Mouse (Mus musculus) kidney, adult 9 months (tissue): ENCODE data around the gene Tspan11.

Source experiments
- DNase-seq: peaks from one replicate; pipeline ENCODE4 v3.0.0; 2022

Tspan11 gene

DNA sequence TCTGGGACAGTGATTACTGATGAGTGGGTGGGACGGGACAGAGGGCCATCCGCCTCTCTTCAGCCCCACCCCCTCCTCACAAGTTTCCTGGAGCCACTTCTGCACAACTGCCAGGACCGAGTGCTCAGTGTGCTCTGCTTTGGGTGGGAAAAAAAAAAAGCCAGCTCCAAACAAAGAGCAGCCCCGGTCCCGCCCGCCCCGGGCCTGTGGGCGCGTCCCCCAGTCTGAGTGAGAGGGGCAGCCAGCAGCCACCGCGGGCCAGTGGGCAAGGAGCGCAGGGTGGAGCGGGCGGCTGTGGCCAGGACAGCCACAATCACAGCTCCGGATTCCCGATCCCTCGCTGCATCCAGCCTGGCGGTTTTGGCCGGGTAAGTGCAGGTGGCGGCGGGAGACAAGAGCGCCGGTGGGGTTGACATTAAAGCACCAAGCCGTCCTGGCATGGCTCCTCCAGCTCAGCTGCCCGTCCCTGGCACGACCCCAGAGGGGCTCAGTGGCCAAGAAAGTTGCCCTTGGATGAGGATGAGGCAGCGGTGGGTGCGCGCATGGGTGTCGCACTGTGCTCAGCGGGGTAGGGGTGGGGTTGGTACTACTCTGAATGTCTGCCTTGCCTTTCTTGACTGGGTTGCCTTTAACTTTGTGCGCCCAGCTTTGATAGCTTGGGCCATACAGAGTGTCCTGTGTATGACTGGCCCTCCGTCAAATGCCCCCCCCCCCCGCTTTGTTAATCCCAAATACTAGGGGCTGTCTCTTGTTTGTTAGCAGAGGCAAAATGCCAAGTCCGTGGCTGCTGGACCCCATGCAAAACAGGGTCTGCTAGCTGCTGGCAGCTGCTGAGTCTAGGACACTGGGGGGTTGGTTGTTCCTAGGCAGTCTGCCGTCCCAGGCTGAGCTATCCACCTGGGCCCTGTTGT lies at the start of gene Tspan11:
Gene Tspan11 (plus strand): TSS at position 79 of the 911 bp plus-strand sequence.
- DNase-seq = no peak

DNA sequence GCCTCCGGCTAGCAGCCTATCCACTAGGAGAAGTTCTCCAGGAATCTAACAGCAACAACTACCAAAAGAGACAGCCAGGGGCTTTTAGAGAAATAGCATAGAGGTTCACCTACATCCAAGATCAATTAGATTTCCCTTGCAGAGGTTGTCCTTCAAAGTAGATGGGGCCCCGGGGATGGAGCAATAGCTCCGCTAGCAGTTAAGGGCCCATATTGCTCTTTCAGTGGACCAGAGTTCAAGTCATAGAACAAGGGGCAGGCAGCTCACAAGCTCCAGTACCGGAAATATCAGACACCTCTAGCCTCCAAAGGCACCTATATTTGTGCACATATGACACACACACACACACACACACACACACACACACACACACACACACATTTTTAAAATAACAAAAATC lies 49.5 kb upstream of the Tspan11 start:
- no peak for DNase-seq

DNA sequence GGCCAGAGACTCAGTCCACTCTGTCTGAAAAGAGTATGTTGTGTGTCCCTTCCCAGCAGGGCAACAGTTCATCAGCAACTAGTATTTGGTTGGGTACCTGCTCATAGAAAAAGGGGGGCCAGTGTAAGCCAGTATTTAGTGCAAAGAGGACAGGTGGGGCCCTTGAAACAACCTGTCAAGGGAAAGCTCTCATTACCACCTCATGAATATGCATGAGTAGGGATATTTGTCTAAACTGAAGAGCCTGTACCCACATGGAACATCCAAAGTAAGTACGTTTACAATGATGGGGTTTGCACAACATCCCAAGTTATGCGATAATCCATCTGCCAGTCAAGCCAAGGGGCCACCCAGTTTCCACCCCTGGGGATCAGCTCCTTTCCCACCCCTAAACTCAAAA lies 47.9 kb upstream of the Tspan11 start:
- DNase-seq = no peak

DNA sequence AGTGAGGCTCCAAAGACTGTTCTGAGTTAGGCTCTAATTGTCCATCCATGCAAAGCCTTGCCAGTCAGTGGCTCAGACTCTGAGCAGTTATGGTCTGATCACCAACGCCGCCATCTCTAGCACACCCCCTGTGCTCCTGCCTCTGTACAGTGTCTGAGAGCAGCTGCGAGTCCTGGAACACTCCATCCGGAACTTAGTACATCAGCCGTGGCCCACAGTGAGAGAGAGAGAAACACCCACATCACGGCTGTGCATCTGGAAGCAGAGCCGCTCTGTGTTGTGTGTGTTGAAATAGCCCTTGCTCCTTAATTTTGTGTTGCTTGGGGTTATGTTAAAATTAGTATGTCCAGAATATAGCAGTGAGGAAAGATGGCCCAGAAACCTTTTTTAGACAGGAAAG lies 47.2 kb upstream of the Tspan11 start:
- no peak for DNase-seq

DNA sequence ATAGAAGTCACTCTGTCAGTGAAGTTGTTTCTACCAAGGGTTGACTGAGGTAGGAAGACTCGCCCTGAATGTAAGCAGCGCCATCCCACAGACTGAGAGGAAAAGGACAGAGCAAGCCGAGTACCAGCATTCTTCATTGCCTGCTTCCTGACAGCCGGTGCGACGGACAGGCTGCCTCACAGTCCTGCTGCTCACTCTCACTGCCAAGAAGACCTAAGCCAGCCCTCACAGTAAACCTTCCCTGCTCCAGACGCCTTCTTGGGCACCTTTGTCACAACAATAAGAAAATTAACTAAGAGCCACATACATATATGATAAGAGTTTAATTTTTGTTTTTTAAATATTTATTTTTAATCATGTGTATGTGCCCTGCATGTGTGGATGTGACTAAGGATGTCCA lies 46.1 kb upstream of the Tspan11 start:
- no peak for DNase-seq

DNA sequence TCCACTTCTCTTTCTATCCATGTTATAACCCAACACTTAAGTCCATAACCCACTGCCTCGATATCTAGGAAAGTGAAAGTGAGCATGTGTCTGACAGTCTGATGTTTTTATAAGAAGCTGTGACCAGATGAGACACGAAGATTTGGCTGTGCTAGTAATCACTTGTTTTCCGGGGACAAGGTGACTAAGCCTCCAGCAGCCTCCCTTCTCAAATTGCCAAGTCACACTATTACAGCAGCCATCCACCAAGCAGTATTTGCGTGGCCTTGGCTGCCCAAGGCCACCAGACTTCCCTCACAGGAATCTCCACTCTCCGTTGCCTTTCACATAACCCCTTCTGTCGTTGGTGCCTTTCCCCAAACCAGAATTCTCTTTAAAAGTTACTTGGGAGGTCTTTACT lies 40.9 kb upstream of the Tspan11 start:
- DNase-seq = no peak

DNA sequence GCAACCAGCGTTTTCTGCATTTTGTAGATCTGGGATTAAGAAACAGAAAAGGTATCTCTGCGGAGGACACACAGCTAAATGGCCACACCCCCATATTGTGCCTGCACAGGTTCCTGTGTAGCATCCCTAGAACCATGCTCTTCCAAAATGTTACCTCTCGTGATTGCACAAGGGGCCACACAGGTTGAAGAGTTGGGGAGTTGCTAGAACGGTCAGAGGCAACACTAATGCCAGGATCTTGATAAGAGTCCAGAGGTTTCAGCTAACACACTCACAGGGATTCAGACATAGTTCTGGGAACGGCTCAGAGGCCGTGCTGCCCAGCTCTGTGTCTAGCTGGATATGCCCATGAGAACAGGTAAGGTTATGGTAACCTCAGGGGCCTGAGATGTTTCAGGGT lies 37.9 kb upstream of the Tspan11 start:
- no peak for DNase-seq

DNA sequence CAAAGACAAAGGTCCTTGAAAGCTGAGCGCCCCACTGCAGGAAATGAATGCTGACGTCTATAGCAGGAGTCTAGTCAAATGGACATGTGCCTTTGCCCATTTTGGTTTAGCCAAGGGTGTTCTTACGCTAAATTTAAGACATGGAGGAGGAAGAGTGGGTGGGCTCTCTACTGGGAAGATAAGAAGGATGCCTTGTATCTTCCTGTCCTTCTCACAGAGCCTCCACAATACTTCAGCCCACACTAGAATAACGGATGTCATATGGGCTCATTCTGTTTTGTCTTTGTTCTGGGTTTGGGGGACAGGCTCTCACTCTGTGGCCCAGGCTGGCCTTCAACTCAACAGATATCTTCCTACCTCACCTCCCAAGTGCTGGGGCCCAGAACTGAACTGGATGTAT lies 35.8 kb upstream of the Tspan11 start:
- DNase-seq = no peak

DNA sequence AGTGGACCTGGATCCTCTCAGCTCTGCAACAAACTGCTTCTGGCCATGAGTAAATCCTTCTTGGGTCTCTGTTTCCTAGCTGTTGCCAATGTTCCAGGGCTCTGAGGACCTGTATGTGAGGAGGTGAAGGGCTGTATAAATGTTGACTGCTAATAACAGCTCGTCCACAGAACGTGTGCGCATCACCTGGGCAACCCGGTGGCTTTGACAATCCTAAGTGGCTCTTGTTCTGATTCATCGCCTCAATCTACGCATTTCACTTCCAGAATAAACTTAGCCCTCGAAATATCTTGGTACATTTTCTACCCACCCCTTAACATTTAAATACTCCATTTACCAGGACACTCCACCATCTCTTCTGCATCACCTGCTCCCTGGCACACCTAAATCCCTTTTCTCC lies 34.1 kb upstream of the Tspan11 start:
- no peak for DNase-seq

DNA sequence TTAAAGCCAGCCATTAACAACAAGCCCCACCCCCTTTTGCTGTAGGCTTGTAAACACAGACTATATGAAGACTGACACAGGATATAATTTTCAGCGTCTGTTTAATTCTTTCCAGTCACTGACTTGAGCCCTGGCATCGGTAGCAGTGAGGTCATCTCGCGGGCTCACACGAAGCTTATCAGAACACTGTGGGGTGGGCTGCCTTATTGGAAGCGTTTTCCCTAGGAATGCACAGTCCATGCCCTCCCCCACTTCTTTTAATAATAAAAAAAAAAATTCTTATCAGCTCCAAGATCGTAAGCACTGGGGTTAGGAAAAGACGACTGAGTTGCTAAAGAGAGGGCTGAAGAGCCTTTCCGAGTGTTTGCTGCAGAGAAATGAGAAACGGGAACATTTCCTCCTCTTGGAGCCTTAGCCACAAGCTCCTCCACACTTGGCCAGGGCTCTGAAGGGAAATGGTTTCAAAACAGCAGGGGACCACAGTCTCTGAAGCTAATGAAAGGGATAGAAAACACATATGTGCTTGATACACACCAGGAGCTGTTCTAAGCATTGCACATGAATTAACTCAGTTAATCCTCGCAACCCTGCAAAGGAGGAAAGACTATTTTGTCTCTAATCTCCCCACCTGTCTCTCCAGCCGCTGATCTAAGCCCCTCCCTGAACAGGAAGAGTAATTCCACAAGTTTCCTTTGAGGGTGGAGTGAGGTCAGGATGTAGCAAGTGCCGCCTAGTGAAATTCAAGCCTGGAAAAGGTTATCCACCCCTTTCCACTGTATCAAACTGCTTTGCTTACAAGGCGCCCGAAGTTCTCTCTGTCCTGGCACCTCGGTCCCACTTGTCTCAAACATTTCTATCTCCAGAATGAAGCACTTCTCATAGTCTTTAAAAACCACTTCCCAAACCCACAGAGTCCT lies 33.4 kb upstream of the Tspan11 start:
- no peak for DNase-seq

DNA sequence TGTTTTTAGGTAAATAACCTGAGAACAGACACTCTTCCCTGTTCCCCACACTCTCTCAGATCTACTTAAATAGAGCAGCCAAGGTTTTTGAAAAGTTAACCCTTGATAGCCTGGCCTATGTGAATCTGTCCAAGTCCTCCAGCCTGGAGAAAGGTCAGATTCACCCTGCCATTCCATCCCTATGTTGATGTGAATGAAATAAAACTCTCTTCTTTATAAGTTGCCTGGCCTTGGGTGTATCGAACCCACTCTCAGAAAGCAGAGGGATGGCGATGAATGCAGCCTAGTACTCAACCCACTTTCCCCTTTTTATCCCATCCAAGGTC lies 32.7 kb upstream of the Tspan11 start:
- DNase-seq = no peak

DNA sequence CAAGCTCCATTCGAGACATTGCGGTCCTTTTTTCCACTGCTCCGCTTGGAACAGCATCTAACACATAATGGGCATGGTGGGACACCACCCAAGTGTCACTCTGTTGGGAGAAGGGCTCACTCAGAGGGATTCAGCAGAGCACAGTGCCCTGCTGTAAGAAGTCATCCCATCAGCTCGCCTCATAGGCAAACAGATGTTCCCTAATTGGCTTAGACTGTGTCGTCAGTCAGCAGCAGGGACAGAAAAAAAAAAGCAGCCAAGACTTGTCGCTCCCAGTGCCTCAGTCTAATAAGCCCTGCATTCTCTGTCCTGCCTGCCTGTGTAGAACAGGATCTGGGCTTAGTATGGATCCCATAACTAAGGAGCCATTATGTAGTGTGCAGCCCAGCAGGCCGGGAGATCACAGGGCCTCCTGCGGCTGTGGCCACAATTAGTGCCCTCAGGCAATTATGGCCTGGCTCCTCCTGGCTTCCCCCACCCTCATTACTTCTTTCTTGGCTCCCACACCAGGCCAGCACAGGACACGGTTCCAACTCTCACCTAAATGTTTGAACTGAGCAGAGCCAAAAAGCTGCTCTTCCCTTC lies 31.6 kb upstream of the Tspan11 start:
- no peak for DNase-seq

DNA sequence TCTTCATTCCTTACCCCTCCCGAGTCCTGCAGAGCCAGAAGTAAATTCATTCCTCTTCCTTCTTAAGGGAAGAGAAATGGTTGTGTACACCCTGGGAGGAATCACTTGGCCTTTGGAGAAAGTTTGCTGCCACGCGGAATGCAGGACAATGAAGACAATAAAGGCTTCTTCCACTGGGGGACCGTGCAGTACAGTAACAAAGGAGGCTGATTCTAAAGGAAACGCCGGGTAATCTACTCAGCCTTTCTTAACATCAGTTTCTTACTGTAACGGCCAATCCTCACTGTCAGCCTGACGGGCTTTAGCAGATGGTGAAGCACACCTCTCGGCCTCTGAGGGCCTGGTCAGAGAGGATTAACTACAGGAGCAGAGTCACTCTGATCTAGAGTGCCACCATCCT lies 25.4 kb upstream of the Tspan11 start:
- DNase-seq = no peak

DNA sequence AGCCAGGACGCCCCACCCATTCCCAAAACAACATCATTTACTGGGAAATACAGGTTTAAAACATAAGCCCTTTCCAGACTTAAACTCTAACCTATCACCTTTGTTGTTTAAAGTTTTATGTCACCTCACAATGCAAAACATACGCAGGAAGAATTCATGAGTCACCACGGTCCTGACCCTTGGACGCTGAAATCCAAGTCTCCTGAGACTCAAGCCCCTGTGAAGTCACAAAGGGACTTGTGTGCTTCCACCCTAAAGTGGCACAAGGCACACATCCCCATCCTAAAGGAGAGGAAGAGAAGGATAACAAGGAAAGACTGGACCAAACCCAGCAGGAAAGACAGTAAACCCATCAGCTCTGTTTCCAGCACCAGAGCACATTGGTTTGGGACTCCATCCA lies 22.0 kb upstream of the Tspan11 start:
- no peak for DNase-seq

DNA sequence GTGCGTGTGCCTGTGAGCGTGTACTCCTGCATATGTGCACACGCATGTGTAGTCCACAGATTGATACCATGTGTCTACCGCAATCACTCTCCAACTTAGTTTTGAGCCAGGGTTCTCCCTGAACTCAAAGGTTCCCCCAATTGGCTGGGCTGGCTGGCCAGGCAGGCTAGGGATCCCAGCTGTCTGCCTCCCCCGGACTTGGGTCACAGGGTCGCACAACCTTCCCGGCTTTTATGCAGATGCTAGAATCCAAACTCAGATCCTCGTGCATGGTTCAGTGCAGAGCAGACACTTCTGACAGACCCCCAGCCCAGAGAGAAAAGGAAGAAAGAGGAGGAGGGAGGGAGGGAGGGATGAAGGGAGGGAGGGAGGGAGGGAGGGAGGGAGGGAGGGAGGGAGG lies 18.8 kb upstream of the Tspan11 start:
- DNase-seq = no peak

DNA sequence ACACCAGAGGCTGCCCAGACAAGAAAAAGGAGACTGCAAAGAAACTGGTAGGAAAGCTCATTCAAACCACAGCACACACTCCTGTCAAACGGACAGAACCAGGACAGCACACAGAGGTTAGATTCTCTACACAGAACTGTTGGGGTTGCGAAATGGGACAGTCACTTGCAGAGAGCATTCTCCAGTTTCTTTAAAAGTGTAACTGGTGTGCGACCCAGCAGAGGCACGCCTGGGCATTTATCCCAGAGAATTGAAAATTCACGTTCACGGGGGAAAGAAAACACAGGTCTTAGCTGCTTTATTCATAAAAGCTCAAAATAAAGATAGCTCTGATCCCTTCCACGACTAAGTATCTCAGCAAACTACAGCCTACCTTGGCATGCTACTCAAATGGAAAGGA lies 18.3 kb upstream of the Tspan11 start:
- DNase-seq = no peak

DNA sequence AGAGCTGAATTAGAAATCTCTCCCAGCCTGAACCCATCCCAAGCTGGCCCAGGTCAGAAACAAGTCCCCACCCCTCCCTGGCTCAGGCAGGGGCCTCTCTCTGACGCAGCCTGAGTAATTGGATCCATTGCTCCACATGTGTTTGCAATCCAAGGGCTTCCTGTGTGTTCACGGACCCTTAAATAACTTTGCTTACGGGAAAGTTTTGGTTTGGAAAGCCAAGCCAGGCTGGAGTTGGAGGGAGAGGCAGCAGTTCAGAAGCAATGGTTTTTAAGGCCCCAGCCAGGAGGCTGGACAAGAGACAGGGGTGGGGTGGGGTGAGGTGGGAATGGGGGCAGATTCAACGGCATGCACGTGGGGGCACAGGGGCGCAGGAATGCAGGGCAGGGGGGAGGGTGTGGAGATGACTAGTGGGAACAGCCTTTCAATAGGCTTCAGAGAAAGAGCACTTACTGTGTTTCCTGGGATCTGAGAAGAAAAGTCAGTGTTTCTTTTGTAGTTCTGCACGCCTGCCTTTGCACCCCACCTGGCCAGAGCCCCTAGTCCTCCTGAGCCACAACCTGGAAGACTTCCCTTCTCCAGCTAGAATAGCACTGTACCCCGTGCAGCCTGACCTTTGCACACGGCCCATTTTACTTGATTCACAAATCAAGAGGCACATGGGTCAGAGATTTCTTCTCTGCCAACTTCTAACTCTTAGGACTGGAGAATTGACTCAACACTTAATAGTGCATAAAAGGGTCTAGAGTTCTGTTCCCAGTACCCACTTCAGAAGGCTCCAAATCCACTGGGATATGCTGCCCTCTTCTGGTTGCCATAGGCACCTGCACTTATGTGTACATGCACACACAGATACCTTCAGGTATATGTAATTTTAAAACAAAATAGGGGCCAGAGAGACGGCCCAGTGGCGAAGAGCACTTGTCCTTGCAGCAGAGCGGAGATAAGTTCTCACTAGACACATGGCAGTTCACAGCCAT lies 16.8 kb upstream of the Tspan11 start:
- no peak for DNase-seq

DNA sequence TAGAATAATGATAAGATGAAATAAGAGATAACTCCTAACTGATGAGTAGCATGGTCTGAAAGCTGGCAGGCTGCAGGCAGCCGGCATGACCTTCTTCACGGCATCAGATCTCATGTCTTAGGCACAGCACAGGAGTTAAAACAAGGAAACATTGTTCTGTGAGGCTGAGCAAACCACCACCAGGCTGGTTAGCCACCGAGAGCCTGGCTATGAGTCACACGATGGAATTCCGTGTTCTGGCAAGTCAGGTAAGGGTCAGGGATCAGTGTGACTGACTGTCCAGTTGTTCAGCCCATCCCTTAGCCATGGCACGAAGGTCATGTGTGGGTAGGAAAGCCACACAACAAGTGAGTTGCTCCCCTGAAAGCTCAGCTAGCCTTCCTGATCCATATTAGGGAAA lies 16.0 kb upstream of the Tspan11 start:
- no peak for DNase-seq

DNA sequence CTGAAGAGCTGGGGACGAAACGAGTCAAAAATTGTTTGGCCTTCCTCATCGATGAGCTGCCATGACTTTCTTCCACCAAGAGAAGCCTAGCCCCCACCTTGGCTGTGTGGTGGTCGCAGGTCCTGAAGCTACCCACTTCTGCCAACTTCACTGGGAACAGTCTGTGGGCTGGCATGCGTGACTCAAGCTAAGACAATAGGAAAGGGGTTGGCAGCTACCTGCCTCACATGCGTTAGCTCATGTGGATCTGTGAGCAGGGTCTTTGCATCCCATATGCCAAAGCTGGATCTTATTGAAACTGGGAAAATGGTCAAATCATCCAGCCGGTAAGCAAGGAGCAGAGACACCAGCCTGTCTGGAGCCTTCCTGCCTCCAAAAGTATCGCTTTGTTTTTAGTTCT lies 14.8 kb upstream of the Tspan11 start:
- no peak for DNase-seq

DNA sequence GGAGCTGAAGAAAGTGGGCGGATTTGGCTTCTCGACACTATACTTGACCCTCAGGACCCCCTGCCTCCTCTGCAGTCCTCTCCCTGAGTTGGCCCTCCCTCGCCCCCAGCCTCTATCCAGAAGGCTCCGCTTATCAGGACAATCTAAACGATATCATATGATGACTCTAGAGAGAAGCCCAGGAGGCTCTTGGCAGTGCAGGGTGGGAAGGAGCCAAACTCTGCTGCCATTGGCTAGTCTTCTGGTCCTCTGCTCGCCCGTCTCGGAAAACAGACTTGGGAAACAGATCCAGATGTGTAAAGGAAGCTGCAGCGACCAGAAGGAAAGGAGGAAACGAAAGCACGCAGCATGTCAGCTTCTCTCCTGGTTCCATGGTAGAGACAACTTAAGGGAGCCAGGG lies 11.5 kb upstream of the Tspan11 start:
- DNase-seq = no peak

DNA sequence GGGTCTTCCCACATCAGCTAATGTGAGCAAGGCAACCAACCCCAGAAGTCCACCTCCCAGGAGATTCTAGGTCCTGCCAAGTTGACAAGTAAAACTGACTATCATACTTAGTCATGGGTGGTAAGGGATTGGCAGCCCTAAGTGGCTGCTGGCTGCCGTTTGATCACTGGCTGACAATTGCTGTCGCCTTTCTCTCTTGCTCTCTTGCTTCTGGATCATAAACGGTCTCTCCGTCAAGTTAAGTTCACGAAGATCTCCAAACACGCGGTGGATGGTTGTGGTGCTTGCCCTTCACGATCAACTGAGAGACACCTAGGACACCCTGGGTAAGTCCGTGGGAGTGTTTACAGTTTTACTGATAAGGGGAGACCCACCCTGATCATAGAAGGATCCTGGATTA lies 11.0 kb upstream of the Tspan11 start:
- no peak for DNase-seq

DNA sequence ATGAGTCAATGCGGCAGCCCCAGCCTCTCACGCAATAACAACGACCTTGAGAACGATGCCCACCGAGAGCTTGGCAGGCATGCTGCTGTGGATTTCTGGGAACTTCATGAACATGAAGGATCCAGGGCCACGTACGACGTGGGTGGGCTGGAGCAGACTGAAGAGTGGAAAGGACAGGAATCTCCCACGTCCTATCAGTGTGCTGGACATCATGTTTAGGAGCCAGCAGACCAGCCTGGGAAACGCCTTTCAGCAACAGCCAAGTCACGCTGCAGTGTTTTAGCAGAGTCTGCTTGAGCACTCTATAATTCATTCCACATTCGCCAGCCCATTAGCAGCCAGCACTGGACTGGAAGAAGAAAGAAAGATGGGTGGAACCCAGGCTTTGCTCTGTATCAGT lies 10.4 kb upstream of the Tspan11 start:
- DNase-seq = no peak

DNA sequence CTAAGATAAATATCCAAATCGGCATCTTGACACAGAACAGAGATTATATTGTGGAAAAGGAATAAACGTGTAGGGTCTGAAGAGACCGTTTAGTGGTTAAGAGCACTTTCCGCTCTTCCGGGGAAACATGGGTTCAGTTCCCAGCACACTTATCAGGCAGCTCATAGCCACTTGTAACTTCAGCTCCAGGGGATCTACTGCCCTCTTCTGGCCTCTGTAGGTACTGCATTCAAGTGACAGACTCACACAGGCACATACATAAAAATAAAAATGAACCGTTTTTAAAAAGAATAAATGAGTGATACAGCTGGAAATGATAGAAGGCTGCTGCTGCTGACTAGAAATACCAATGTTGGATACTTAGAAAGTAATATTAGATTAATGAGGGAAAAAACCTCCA lies 7.9 kb upstream of the Tspan11 start:
- DNase-seq = no peak
